Mouse (Mus musculus): ENCODE results near the gene Tbx19. TPM values are rescaled to one million over a fixed set of nuclear protein-coding genes. Genes with fewer than 3 reads are reported as not detected.
A peak's percentile ranks its signal among the peaks of the same experiment; 100 is the strongest.

Gene Tbx19
- polyA plus RNA-seq, 1 experiment from 2014 or later: not detected

DNA sequence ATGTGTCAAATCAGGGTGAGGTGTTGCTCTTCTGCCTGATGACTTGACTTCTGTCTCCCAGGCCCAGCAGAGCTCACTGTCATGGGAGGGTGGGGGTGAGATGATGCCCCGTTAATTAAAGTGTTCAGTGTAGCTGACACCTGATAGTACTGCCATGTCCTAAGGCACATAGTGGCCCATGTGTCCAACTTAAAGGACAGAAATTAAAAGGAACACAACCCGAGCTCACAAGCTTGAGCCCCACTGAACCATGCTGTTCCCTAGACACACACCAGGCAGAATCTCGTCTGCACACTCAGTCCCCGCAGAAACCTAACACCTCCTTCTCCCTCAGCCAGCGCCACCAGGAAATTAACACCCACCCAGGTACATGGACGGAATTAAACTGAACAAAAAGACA lies 4.3 kb upstream of the Tbx19 start:
- no peaks in the 10 kb centered on the region for H3K36me3 ChIP-seq (ENCODE audit: control insufficient read depth, insufficient read depth, low read length)
- ATAC-seq (ENCODE audit: low FRiP score, low TSS enrichment): no peak
- no peak for DNase-seq (ENCODE audit: low spot score)
- H3K4me2 ChIP-seq (replicated peaks; ENCODE audit: low read depth): no peak overlapping the region
- no peak overlapping the region for H3K4me3 ChIP-seq (ENCODE audit: low read depth, low read length)
- no peaks in the 10 kb centered on the region for H3K9me3 ChIP-seq (ENCODE audit: control insufficient read depth, low read length)
- H3K9ac ChIP-seq (ENCODE audit: low read length): no peak overlapping the region
- WGBS: 83% methylated on average over 6 of the region's 6 CpGs
- H3K27ac ChIP-seq (replicated peaks): no peak overlapping the region
- no peaks in the 10 kb centered on the region for H3K27me3 ChIP-seq (ENCODE audit: control insufficient read depth, insufficient read depth, low read length)
- TF ChIP-seq EP300 (optimal IDR thresholded peaks at IDR 0.05): no peak
- TF ChIP-seq CTCF (IDR thresholded peaks at IDR 0.05; ENCODE audit: low read depth): no peak
- H3K4me1 ChIP-seq (replicated peaks; ENCODE audit: control insufficient read depth, insufficient read depth): no peaks in the 10 kb centered on the region

GRCm38 (mm10) chr1:165158841-165159240 lies 1.7 kb downstream of the Tbx19 start:
- no peak overlapping the region for H3K4me3 ChIP-seq (ENCODE audit: low read depth, low read length)
- H3K9ac ChIP-seq (ENCODE audit: low read length): no peak overlapping the region
- H3K4me1 ChIP-seq (replicated peaks; ENCODE audit: control insufficient read depth, insufficient read depth): no peaks in the 10 kb centered on the region
- no peaks in the 10 kb centered on the region for H3K9me3 ChIP-seq (ENCODE audit: control insufficient read depth, low read length)
- no peak overlapping the region for H3K4me2 ChIP-seq (replicated peaks; ENCODE audit: low read depth)
- WGBS: 66% methylated on average over 10 of the region's 10 CpGs
- H3K36me3 ChIP-seq (ENCODE audit: control insufficient read depth, insufficient read depth, low read length): no peaks in the 10 kb centered on the region
- DNase-seq (ENCODE audit: low spot score) (no peak), ATAC-seq (ENCODE audit: low FRiP score, low TSS enrichment) (no peak)
- no peak overlapping the region for H3K27ac ChIP-seq (replicated peaks)
- H3K27me3 ChIP-seq (ENCODE audit: control insufficient read depth, insufficient read depth, low read length): no peaks in the 10 kb centered on the region
- no peak for TF ChIP-seq EP300 (optimal IDR thresholded peaks at IDR 0.05)
- TF ChIP-seq CTCF (IDR thresholded peaks at IDR 0.05; ENCODE audit: low read depth): no peak

DNA sequence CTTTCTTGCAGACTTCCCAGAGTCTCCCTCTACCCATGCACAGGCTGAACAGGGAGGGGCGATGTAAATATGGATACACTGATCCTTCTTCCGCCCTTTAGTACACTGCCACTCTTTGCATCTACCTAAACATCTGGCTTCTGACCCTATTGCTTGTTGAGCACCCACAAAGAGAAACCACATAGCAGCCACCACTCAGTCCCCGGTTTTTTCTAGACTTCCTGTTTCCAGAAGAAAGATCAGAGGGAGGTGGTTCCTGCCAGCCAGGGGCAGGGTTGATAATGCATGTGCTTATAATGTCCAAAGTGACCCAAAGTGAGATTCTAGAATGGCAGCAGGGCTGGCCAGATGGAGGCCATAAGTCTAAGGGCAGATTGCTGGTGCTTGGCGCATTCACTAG lies 6.4 kb downstream of the Tbx19 start:
- H3K9me3 ChIP-seq (ENCODE audit: control insufficient read depth, low read length): no peaks in the 10 kb centered on the region
- no peak for ATAC-seq (ENCODE audit: low FRiP score, low TSS enrichment)
- no peak for DNase-seq (ENCODE audit: low spot score)
- no peak overlapping the region for H3K27ac ChIP-seq (replicated peaks)
- H3K4me2 ChIP-seq (replicated peaks; ENCODE audit: low read depth): no peak overlapping the region
- TF ChIP-seq EP300 (optimal IDR thresholded peaks at IDR 0.05) (no peak), CTCF (IDR thresholded peaks at IDR 0.05; ENCODE audit: low read depth) (no peak)
- no peaks in the 10 kb centered on the region for H3K4me1 ChIP-seq (replicated peaks; ENCODE audit: control insufficient read depth, insufficient read depth)
- H3K9ac ChIP-seq (ENCODE audit: low read length): no peak overlapping the region
- H3K36me3 ChIP-seq (ENCODE audit: control insufficient read depth, insufficient read depth, low read length): no peaks in the 10 kb centered on the region
- no peaks in the 10 kb centered on the region for H3K27me3 ChIP-seq (ENCODE audit: control insufficient read depth, insufficient read depth, low read length)
- H3K4me3 ChIP-seq (ENCODE audit: low read depth, low read length): no peak overlapping the region
- 70% methylated on average over 4 of the region's 4 CpGs for WGBS

DNA sequence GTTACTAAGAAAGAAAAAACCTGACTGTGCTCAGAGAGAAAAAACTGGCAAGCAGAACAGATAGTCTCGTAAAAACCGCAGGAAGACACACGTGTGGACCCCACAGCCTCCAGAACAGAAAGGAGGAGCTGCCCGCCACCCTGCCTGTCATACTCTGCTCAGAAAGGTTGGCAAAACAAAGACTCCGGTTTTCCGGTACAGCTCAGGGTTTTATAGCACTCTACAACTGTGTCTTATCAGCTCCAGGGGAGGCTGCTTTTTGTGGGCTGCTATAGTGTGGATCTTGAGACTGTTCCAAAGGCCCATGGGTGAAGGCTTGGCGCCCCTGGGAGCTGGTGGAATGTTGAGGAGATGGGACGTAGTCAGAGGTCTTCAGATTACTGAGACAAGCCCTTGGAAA lies 9.4 kb downstream of the Tbx19 start:
- H3K27ac ChIP-seq (replicated peaks): no peak overlapping the region
- no peaks in the 10 kb centered on the region for H3K36me3 ChIP-seq (ENCODE audit: control insufficient read depth, insufficient read depth, low read length)
- H3K9me3 ChIP-seq (ENCODE audit: control insufficient read depth, low read length): no peaks in the 10 kb centered on the region
- no peaks in the 10 kb centered on the region for H3K4me1 ChIP-seq (replicated peaks; ENCODE audit: control insufficient read depth, insufficient read depth)
- no peak overlapping the region for H3K4me2 ChIP-seq (replicated peaks; ENCODE audit: low read depth)
- no peak for DNase-seq (ENCODE audit: low spot score)
- no peaks in the 10 kb centered on the region for H3K27me3 ChIP-seq (ENCODE audit: control insufficient read depth, insufficient read depth, low read length)
- TF ChIP-seq CTCF (IDR thresholded peaks at IDR 0.05; ENCODE audit: low read depth) (no peak), EP300 (optimal IDR thresholded peaks at IDR 0.05) (no peak)
- H3K9ac ChIP-seq (ENCODE audit: low read length): no peak overlapping the region
- no peak overlapping the region for H3K4me3 ChIP-seq (ENCODE audit: low read depth, low read length)
- 73% methylated on average over 8 of the region's 8 CpGs for WGBS
- ATAC-seq (ENCODE audit: low FRiP score, low TSS enrichment): no peak

- Histone ChIP-seq H3K27me3 (ENCODE audit: control insufficient read depth, insufficient read depth, low read length) (no peaks in the 10 kb centered on the region), H3K9me3 (ENCODE audit: control insufficient read depth, low read length) (no peaks in the 10 kb centered on the region), H3K27ac (replicated peaks) (no peak overlapping the region), H3K4me3 (ENCODE audit: low read depth, low read length) (no peak overlapping the region), H3K36me3 (ENCODE audit: control insufficient read depth, insufficient read depth, low read length) (no peaks in the 10 kb centered on the region), H3K9ac (ENCODE audit: low read length) (no peak overlapping the region), H3K4me2 (replicated peaks; ENCODE audit: low read depth) (no peak overlapping the region), H3K4me1 (replicated peaks; ENCODE audit: control insufficient read depth, insufficient read depth) (no peaks in the 10 kb centered on the region)
- peak; percentile 25 for DNase-seq (ENCODE audit: low spot score)
- 46% methylated on average over 12 of the region's 12 CpGs for WGBS
- TF ChIP-seq EP300 (optimal IDR thresholded peaks at IDR 0.05) (no peak), CTCF (IDR thresholded peaks at IDR 0.05; ENCODE audit: low read depth) (no peak)
- peak; percentile 64; the same call in 1 of the 2 replicates for ATAC-seq (ENCODE audit: low FRiP score, low TSS enrichment)
These were observed 18.1 kb downstream of the Tbx19 start for GRCm38 (mm10) chr1:165142343-165142916.

DNA sequence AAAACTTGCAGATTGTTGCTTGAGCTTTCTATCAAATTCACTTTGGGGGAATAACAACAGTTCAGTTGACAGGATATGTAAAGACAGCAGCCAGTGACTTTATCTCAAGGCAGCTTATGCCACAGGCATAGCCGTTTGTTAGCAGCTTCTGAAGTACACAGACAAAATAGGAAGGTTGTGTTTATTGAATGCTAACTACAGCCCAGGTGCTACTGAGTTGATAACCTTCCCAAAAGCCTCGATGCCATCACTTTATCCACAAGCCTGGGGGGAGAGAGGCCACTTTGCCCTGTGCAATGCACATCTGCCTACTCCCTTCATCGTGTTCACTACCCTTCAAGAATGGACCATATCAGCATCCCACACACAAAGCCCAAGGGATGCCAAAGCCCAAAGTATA lies 20.3 kb downstream of the Tbx19 start:
- no peak overlapping the region for H3K4me2 ChIP-seq (replicated peaks; ENCODE audit: low read depth)
- no peak overlapping the region for H3K9ac ChIP-seq (ENCODE audit: low read length)
- no peaks in the 10 kb centered on the region for H3K4me1 ChIP-seq (replicated peaks; ENCODE audit: control insufficient read depth, insufficient read depth)
- ATAC-seq (ENCODE audit: low FRiP score, low TSS enrichment): no peak
- H3K27ac ChIP-seq (replicated peaks): no peak overlapping the region
- no peaks in the 10 kb centered on the region for H3K36me3 ChIP-seq (ENCODE audit: control insufficient read depth, insufficient read depth, low read length)
- no peak for DNase-seq (ENCODE audit: low spot score)
- TF ChIP-seq CTCF (IDR thresholded peaks at IDR 0.05; ENCODE audit: low read depth): no peak
- no peak for TF ChIP-seq EP300 (optimal IDR thresholded peaks at IDR 0.05)
- no peaks in the 10 kb centered on the region for H3K27me3 ChIP-seq (ENCODE audit: control insufficient read depth, insufficient read depth, low read length)
- no peak overlapping the region for H3K4me3 ChIP-seq (ENCODE audit: low read depth, low read length)
- no peaks in the 10 kb centered on the region for H3K9me3 ChIP-seq (ENCODE audit: control insufficient read depth, low read length)
- WGBS: 61% methylated on average over 3 of the region's 3 CpGs
